Mouse (Mus musculus): ENCODE measurements around the gene Rrp12.

GRCm38 (mm10) chr19:41852423-41852822, 43.5 kb downstream of the Rrp12 start:
- TF ChIP-seq CTCF (IDR thresholded peaks at IDR 0.05; ENCODE audit: low read depth) (no peak), EP300 (IDR thresholded peaks at IDR 0.05; ENCODE audit: low read depth) (peak; percentile 56; the same call in 1 of the 2 replicates)

Measured in liver, postnatal 0 days (tissue).